Mouse (Mus musculus) stomach, embryonic 16.5 days (tissue): ENCODE measurements around the gene Gnb3. TPM values are rescaled to one million over a fixed set of nuclear protein-coding genes. Genes with fewer than 3 reads are reported as not detected.

Source experiments
- ATAC-seq: fragments of 200-750 bp; cut with Nextera tagmentation; 2 replicates; pipeline ENCODE4 v1.8.0; 2017; ENCODE audit warnings: moderate number of reproducible peaks, moderate TSS enrichment; ENCODE audit not compliant: insufficient read depth, low FRiP score
- H3K27ac ChIP-seq: fragments of 300-500 bp; sonication (generic); 2 replicates; pipeline ENCODE4 v1.5.1; 2014; ENCODE audit warnings: low read length
- H3K27me3 ChIP-seq: fragments of 300-500 bp; sonication (generic); 2 replicates; pipeline ENCODE4 v1.6.1; 2014; ENCODE audit warnings: low read length, control low read depth, mixed read lengths; ENCODE audit not compliant: control insufficient read depth, insufficient read depth
- H3K36me3 ChIP-seq: fragments of 300-500 bp; sonication (generic); 2 replicates; pipeline ENCODE4 v1.6.1; 2014; ENCODE audit warnings: low read length; ENCODE audit not compliant: control insufficient read depth, insufficient read depth
- H3K4me1 ChIP-seq: fragments of 300-500 bp; sonication (generic); 2 replicates; pipeline ENCODE4 v1.6.1; 2014; ENCODE audit warnings: low read length, control low read depth, mixed read lengths; ENCODE audit not compliant: control insufficient read depth, insufficient read depth
- H3K4me2 ChIP-seq: fragments of 300-500 bp; sonication (generic); 2 replicates; pipeline ENCODE4 v1.6.1; 2014; ENCODE audit warnings: low read depth, low read length, mixed read lengths
- H3K4me3 ChIP-seq: fragments of 300-500 bp; sonication (generic); replicated peaks from 2 replicates; pipeline ENCODE4 v1.5.1; 2014; ENCODE audit warnings: mild to moderate bottlenecking, low read length
- H3K9ac ChIP-seq: fragments of 300-500 bp; sonication (generic); 2 replicates; pipeline ENCODE4 v1.6.1; 2014; ENCODE audit warnings: low read length
- H3K9me3 ChIP-seq: fragments of 300-500 bp; sonication (generic); replicated peaks from 2 replicates; pipeline ENCODE4 v1.6.1; 2016; ENCODE audit warnings: low read length, control low read depth; ENCODE audit not compliant: control insufficient read depth
- WGBS: fragments of 180-500 bp; shearing (Covaris S2); extraction: QIAGEN DNeasy Blood & Tissue Kit; methylation state at CpG from one replicate; pipeline ENCODE4 v1.1.7; 2014; 5-methylcytosine and 5-hydroxymethylcytosine counted together
- polyA plus RNA-seq: library from polyadenylated mRNA; unstranded; fragments of >200 nt; fragmentation: Nextera tagmentation; extraction: Ambion mirVana; gene quantifications from 2 replicates; pipeline ENCODE4 v1.2.1, GENCODE M21; 2015

The Gnb3 gene
- polyA plus RNA-seq, 1 experiment from 2014 or later = 1.5 TPM

DNA sequence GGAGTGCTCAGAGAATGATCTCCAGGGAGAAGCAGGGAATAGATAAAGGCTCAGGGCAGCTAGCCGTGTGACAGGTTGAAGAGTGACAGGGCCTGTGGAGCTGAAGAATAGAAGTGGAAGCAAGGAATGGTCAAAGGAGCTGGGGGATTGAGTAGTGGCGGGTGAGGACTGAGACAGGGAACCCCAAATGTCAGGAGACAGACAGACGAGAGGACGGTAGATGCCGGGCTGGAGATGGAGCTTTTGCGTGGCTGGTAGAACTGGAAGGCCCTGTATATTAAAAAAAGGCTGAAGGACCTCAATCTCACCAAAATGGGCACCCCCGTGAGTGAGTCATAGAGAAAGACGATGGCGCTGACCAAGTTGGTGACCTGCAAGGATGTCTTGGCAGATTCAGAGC, 20.4 kb upstream of the Gnb3 start:
- Histone ChIP-seq H3K27me3 (peaks cover 12% of the 10 kb centered on the region; the same call in 1 of the 2 replicates), H3K4me3 (no peak overlapping the region), H3K9ac (no peak overlapping the region), H3K36me3 (no peaks in the 10 kb centered on the region), H3K27ac (no peak overlapping the region), H3K4me2 (no peak overlapping the region), H3K4me1 (peaks cover 24% of the 10 kb centered on the region), H3K9me3 (no peaks in the 10 kb centered on the region)
- WGBS = 84% methylated on average over 9 of the region's 9 CpGs
- ATAC-seq = no peak

- Histone ChIP-seq H3K4me1 (peaks cover 24% of the 10 kb centered on the region), H3K4me3 (no peak overlapping the region), H3K36me3 (no peaks in the 10 kb centered on the region), H3K9ac (peak overlapping the region; percentile 51; the same call in 1 of the 2 replicates), H3K27me3 (peaks cover 8% of the 10 kb centered on the region; the same call in 1 of the 2 replicates), H3K4me2 (no peak overlapping the region), H3K9me3 (no peaks in the 10 kb centered on the region), H3K27ac (no peak overlapping the region)
- no peak for ATAC-seq
- WGBS = 5% methylated on average over 12 of the region's 12 CpGs
Measured at GRCm38 (mm10) chr6:124859725-124860124, 19.6 kb upstream of the Gnb3 start.

DNA sequence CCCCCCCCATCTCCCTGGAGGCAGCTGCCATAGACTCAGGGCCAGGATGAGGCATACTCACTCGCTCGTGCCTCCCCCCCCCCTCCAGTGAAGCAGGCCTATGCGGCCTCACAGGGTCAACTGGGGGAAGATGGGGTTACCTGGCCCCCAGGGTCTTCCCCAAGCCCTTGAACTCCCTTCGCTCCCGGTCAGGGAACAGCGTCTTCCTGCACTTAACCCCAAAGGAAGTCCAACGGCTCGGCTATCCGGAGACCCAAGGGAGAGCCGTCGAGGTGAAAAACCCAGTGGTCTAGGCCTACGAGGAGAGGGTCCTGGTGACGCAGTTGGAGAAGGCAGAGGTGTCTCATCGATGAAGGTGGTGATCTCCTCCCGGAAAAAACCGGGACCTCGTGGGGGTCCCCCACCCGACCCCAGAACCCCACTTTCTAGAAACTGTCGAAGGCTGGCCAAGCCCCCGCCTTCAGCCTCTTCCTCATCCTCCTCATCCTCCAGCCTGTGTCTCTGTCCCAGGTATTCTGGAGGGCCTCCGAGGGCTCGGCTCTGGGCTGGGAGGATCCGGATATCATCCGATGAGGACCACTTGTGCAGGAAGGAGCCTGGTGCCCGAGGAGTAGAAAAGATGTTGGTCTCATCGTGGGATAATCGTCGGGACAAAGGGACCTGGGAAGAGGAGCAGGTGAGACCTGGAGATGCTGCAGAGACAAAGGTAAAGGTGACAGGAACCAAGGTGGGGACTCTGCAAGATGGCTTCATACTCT, 18.7 kb upstream of the Gnb3 start:
- H3K9ac ChIP-seq = peak overlapping the region; percentile 94; the same call in 1 of the 2 replicates
- H3K4me2 ChIP-seq = peak overlapping the region; percentile 81
- no peak for ATAC-seq
- peaks cover 19% of the 10 kb centered on the region for H3K4me1 ChIP-seq
- no peaks in the 10 kb centered on the region for H3K9me3 ChIP-seq
- no peaks in the 10 kb centered on the region for H3K36me3 ChIP-seq
- WGBS = 72% methylated on average over 27 of the region's 28 CpGs
- no peak overlapping the region for H3K27ac ChIP-seq
- peaks cover 8% of the 10 kb centered on the region; the same call in 1 of the 2 replicates for H3K27me3 ChIP-seq
- no peak overlapping the region for H3K4me3 ChIP-seq

DNA sequence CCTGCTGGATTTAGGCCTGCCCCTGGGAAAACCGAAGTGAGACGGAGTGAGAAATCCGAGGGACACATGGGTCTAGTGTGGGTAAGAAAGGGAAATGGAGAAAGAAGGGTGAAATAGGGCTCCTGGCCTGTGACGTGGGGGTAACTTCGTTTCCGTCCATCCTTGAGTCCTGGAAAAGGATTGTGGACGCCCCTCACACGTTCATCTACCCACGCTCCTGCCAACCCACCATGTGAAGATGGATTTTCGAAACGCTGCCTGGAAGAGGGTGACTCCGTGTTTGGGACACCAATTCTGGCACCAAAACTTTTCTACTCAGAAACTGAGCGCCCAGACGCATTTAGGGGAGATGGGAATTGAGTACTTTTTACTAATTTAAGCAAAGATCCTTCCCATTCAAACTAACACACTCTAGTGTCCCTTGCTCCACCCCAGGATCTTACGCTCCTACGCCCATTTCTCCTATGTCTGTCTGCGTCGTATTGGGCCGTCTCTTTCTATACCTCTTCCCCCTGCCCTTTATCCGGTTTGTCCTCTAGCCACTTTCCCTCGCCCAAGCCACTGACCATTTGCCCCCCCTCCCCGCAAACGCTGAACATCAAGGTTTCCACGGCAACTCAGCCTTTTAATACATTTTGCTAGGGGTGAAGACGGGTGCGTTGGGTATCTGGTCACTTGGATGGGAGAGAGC, 17.9 kb upstream of the Gnb3 start:
- H3K9me3 ChIP-seq = no peaks in the 10 kb centered on the region
- no peaks in the 10 kb centered on the region for H3K36me3 ChIP-seq
- H3K9ac ChIP-seq = peak overlapping the region; percentile 94
- H3K27me3 ChIP-seq = peaks cover 8% of the 10 kb centered on the region; the same call in 1 of the 2 replicates
- WGBS = 22% methylated on average over 26 of the region's 26 CpGs
- H3K4me1 ChIP-seq = peaks cover 18% of the 10 kb centered on the region
- H3K27ac ChIP-seq = peak overlapping the region; percentile 60
- no peak for ATAC-seq
- peak overlapping the region; percentile 81 for H3K4me2 ChIP-seq
- peak overlapping the region; percentile 77 for H3K4me3 ChIP-seq

- H3K9ac ChIP-seq = peak within 1 kb of the TSS; percentile 94
- H3K27me3 ChIP-seq = peaks cover 8% of the 10 kb centered on the region; the same call in 1 of the 2 replicates
Measured at GRCm38 (mm10) chr6:124856916-124857839, 17.1 kb upstream of the Gnb3 start, which contains the start of gene P3h3. Gene P3h3 (minus strand): TSS chr6:124857752.

DNA sequence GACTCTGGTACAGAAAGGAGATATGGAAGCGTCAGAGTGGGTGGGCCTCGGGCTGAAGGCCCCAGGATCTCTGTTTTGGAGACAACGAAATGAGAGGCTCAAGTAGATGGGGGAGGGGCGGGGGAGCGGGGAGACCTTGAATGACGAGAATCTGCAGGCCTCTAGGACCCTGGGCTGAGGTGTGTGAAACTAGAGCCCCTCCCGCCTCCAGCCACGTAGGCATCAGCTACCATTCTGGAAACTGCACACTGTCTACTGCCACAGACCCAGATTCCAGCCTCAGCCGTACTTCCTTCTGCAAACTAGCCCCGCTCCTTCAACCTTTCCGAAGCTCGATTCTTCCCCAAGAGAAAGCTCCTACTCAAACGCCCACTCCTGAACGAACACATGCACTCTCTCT, 16.2 kb upstream of the Gnb3 start:
- H3K36me3 ChIP-seq = no peaks in the 10 kb centered on the region
- peak overlapping the region; percentile 81 for H3K4me2 ChIP-seq
- 10% methylated on average over 14 of the region's 14 CpGs for WGBS
- H3K27ac ChIP-seq = peak overlapping the region; percentile 95
- H3K4me3 ChIP-seq = peak overlapping the region; percentile 77
- peak; percentile 48; the same call in 1 of the 2 replicates for ATAC-seq
- no peaks in the 10 kb centered on the region for H3K9me3 ChIP-seq
- H3K9ac ChIP-seq = peak overlapping the region; percentile 94; the same call in 1 of the 2 replicates
- H3K27me3 ChIP-seq = peaks cover 8% of the 10 kb centered on the region; the same call in 1 of the 2 replicates
- H3K4me1 ChIP-seq = peaks cover 18% of the 10 kb centered on the region

More at GRCm38 (mm10) chr6:124856916-124857839, 17.1 kb upstream of the Gnb3 start, which contains the start of gene P3h3:
- H3K36me3 ChIP-seq = no peaks in the 10 kb centered on the region
- under 1% methylated on average over 86 of the region's 86 CpGs for WGBS
- H3K4me2 ChIP-seq = peak within 1 kb of the TSS; percentile 81
- peak; percentile 85 for ATAC-seq
- peak within 1 kb of the TSS; percentile 95 for H3K27ac ChIP-seq
- peak within 1 kb of the TSS; percentile 77 for H3K4me3 ChIP-seq
- peaks cover 18% of the 10 kb centered on the region for H3K4me1 ChIP-seq
- no peaks in the 10 kb centered on the region for H3K9me3 ChIP-seq

DNA sequence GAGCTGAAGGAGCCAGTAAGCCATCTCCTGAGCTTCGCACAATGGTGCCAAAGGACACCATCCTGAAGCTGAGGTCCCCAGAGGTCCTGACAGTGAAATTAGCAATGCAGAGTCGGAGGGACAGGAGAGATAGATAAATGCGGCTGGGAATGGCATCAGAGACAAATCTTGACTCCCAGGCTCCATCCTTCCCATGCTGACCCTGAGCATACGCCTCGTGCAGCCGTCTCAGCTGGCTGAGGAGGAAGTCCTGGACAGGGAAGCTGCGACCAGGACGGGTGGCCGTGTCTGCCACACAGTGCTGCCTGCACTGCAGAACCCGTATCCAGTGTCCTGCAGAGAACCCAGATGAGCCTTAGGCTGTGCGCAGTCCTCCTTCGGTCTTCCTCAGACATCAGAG, 14.6 kb upstream of the Gnb3 start:
- no peak overlapping the region for H3K4me2 ChIP-seq
- no peaks in the 10 kb centered on the region for H3K36me3 ChIP-seq
- no peak for ATAC-seq
- peaks cover 8% of the 10 kb centered on the region; the same call in 1 of the 2 replicates for H3K27me3 ChIP-seq
- H3K9ac ChIP-seq = no peak overlapping the region; the same call in 1 of the 2 replicates
- H3K4me3 ChIP-seq = no peak overlapping the region
- no peaks in the 10 kb centered on the region for H3K9me3 ChIP-seq
- no peak overlapping the region for H3K27ac ChIP-seq
- H3K4me1 ChIP-seq = peaks cover 18% of the 10 kb centered on the region
- 68% methylated on average over 12 of the region's 12 CpGs for WGBS

DNA sequence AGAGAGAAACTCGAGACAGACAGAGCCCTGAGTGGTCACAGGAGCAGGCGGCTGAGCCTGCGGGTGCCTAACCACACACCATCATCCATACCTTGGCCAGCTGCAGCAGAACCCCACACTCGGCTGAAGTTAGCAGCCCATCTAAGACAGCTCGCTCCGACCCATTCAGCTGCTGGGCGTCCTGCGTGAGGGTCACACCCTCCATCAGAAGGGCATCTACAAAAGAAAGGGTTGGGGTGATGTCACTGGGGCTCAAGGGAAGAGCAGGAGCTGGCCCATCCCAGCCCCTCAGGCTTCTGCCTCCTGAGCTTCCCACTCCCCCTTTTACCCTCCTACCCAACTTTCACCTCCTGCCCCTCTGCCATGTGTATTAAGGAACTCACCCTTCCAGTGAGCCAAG, 10.5 kb upstream of the Gnb3 start:
- Histone ChIP-seq H3K4me3 (no peak overlapping the region), H3K4me2 (no peak overlapping the region)

More for the DNA sequence above, 10.5 kb upstream of the Gnb3 start:
- Histone ChIP-seq H3K36me3 (no peaks in the 10 kb centered on the region), H3K27ac (no peak overlapping the region), H3K9ac (no peak overlapping the region), H3K4me1 (no peaks in the 10 kb centered on the region; the same call in 1 of the 2 replicates), H3K27me3 (no peaks in the 10 kb centered on the region), H3K9me3 (no peaks in the 10 kb centered on the region)
- no peak for ATAC-seq
- WGBS = 54% methylated on average over 8 of the region's 8 CpGs
